Mouse (Mus musculus) G1E (cell line): ENCODE measurements at regions not wholly inside any gene's neighbourhood (a gene's known extent, or its start where the extent isn't known, plus 50 kb on each side); places are given as distances from the start of the nearest gene placed in this dataset.

Experiments used
- CTCF ChIP-seq: IDR thresholded peaks from 2 replicates; pipeline ENCODE4 v1.5.1; 2012; ENCODE audit warnings: low read depth, low read length, inconsistent platforms, mixed read lengths
- GATA1 ChIP-seq: IDR thresholded peaks from 2 replicates; pipeline ENCODE4 v1.6.1; 2012; ENCODE audit warnings: borderline replicate concordance, low read length, inconsistent platforms, mixed read lengths
- TAL1 ChIP-seq: conservative IDR thresholded peaks from 2 replicates; pipeline ENCODE4 v1.6.1; 2012; ENCODE audit warnings: low read depth, low read length, inconsistent platforms, mixed read lengths

DNA sequence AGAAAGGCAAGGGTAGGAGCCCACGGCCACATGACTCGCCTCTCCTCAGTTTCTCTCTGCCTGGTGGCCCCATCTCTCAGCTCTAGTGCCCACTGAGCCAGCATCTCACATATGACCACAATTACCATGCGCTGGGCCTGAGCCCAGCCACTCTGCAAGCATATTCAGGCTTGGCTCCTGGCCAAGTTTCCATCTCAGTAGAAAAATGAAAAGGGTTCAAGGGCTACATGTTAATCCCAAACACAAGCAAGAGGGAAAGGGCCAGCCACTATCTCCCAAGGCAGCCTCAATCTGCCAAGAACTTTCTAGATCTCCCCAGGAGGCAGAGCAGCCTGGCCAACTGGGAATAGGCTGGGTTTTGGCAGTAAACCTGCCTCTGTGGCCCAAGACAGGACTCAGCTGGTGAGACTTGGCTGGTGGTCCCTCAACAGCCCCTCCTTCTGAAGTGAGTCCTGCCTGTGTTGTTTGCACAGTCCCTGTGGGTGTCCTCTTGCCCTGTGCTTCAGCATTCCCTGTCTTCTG lies 65.0 kb downstream of the Mcfd2 start:
- no peak for TF ChIP-seq CTCF
- no peak for TF ChIP-seq TAL1
- TF ChIP-seq GATA1 = no peak
